9 mouse cellular contexts compared by ENCODE assay signal in the genomic region with DNA sequence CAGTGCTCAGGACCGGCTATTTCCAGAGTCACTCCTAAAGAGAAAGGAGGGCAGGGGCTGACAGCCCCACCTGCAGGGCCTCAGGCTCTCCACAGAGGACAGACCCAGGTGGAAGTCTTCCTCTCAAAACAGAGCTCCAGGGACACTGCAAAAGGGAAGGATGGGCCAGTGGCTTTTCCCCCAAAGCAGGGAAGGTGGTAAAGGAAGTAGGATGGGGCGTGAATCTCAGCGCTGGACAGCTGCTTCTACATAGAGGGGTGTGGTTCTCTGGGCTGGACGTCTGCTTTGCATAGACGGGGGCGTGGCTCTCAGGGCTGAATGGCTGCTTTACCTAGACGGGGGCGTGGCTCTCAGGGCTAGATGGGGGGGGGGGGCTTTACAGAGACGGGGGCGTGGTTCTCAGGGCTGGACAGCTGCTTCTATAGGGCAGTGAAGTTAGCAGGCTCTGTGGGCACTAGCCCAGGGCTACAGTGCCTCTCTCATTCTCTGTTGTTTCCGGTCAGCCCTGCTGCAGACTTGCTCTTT. TPM values are rescaled to one million over a fixed set of nuclear protein-coding genes. Genes with fewer than 3 reads are reported as not detected.
A peak's percentile ranks its signal among the peaks of the same experiment; 100 is the strongest.
DNase-seq lines count a peak whose midpoint lies in the region; ATAC-seq and TF ChIP-seq lines count a peak whose summit lies in the region.
"Had no signal": no experiment of that assay in that cellular context is flagged by ENCODE, and none has a peak within 500 bp of the region (broad histone marks: within the 10 kb centered on the region; RNA-seq: fewer than 3 reads in every experiment).

No protein-coding gene starts in this region.

- H3K4me2 ChIP-seq in intestine, embryonic 16.5 days (ENCODE audit: low read depth, low read length): no peak overlapping the region
- no peak overlapping the region for H3K4me2 ChIP-seq in liver, postnatal 0 days (ENCODE audit: low read depth, low read length)
- H3K4me2 ChIP-seq in stomach, embryonic 14.5 days (replicated peaks; ENCODE audit: low read depth, low read length): no peak overlapping the region
- H3K4me2 ChIP-seq: hindbrain, embryonic 15.5 days had no signal

- peak; percentile 31 for DNase-seq in gastrocnemius, adult 18-20 months (ENCODE audit: low spot score)
- DNase-seq in gastrocnemius, postnatal 14 days: no peak
- DNase-seq in adrenal gland, adult 8-10 months: peak; percentile 10
- DNase-seq in liver, postnatal 0 days: peak; percentile 67
- no peak for DNase-seq in cerebellum, adult 8-10 months
- no peak for DNase-seq in left cerebral cortex, adult 11 months (ENCODE audit: low spot score)

- TF ChIP-seq CTCF in liver, postnatal 0 days (IDR thresholded peaks at IDR 0.05; ENCODE audit: low read depth): no peak

- H3K36me3 ChIP-seq in intestine, embryonic 16.5 days (ENCODE audit: control insufficient read depth, insufficient read depth, low read length): no peaks in the 10 kb centered on the region
- H3K36me3 ChIP-seq in liver, postnatal 0 days (replicated peaks; ENCODE audit: insufficient read depth, low read length): no peaks in the 10 kb centered on the region
- no peaks in the 10 kb centered on the region for H3K36me3 ChIP-seq in stomach, embryonic 14.5 days (ENCODE audit: control insufficient read depth, insufficient read depth, low read length)
- H3K36me3 ChIP-seq: hindbrain, embryonic 15.5 days had no signal

- no peak overlapping the region for H3K9ac ChIP-seq in intestine, embryonic 16.5 days (ENCODE audit: low read depth, low read length)
- no peak overlapping the region for H3K9ac ChIP-seq in liver, postnatal 0 days (replicated peaks)
- H3K9ac ChIP-seq in stomach, embryonic 14.5 days (replicated peaks; ENCODE audit: low read depth, low read length): no peak overlapping the region
- H3K9ac ChIP-seq: hindbrain, embryonic 15.5 days had no signal

- H3K4me1 ChIP-seq in intestine, embryonic 16.5 days (ENCODE audit: control insufficient read depth, insufficient read depth, low read length): peaks cover 2% of the 10 kb centered on the region
- no peaks in the 10 kb centered on the region for H3K4me1 ChIP-seq in liver, postnatal 0 days (ENCODE audit: insufficient read depth)
- H3K4me1 ChIP-seq in stomach, embryonic 14.5 days (ENCODE audit: control insufficient read depth, insufficient read depth, low read length): 0 out of 2 replicates have a peak, but pooled peaks cover 3% of the 10 kb centered on the region

- H3K9me3 ChIP-seq in intestine, embryonic 16.5 days (ENCODE audit: control insufficient read depth, low read length): no peaks in the 10 kb centered on the region
- H3K9me3 ChIP-seq in liver, postnatal 0 days (ENCODE audit: low read length): no peaks in the 10 kb centered on the region
- no peaks in the 10 kb centered on the region for H3K9me3 ChIP-seq in stomach, embryonic 14.5 days (ENCODE audit: control insufficient read depth, low read depth, low read length)
- H3K9me3 ChIP-seq: hindbrain, embryonic 15.5 days had no signal

- no peak for TF ChIP-seq EP300 in liver, postnatal 0 days (IDR thresholded peaks at IDR 0.05; ENCODE audit: low read depth)

- H3K4me3 ChIP-seq in intestine, embryonic 16.5 days (ENCODE audit: low read length): no peak overlapping the region
- no peak overlapping the region for H3K4me3 ChIP-seq in liver, postnatal 0 days (ENCODE audit: low read depth, low read length)
- no peak overlapping the region for H3K4me3 ChIP-seq in stomach, embryonic 14.5 days (ENCODE audit: low read depth, low read length)
- H3K4me3 ChIP-seq: hindbrain, embryonic 15.5 days had no signal

- peaks cover 9% of the 10 kb centered on the region for H3K27me3 ChIP-seq in intestine, embryonic 16.5 days (replicated peaks; ENCODE audit: control insufficient read depth, insufficient read depth, low read length)
- H3K27me3 ChIP-seq in liver, postnatal 0 days (ENCODE audit: insufficient read depth, low read length): peaks cover 17% of the 10 kb centered on the region
- 0 out of 2 replicates have a peak, but pooled peaks cover 2% of the 10 kb centered on the region for H3K27me3 ChIP-seq in stomach, embryonic 14.5 days (ENCODE audit: control insufficient read depth, insufficient read depth, low read length)

- peak; percentile 89 for ATAC-seq in intestine, embryonic 16.5 days
- ATAC-seq in liver, postnatal 0 days: peak; percentile 86
- peak; percentile 84 for ATAC-seq in stomach, embryonic 14.5 days (ENCODE audit: insufficient number of reproducible peaks, insufficient read depth, low FRiP score, low read depth)

- WGBS in intestine, embryonic 16.5 days: 6% methylated on average over 11 of the region's 11 CpGs
- 5% methylated on average over 10 of the region's 11 CpGs for WGBS in liver, postnatal 0 days (ENCODE audit: insufficient replicate concordance)
- 5% methylated on average over 11 of the region's 11 CpGs for WGBS in stomach, embryonic 14.5 days

- intact Hi-C loops in gastrocnemius, postnatal 14 days (cut with DNase I; ENCODE audit: low total_unique reads): loop anchor here (5.0 kb wide), 1 partner anchor 174 kb away; no protein-coding TSS in a partner anchor

- no peak overlapping the region for H3K27ac ChIP-seq in intestine, embryonic 16.5 days (ENCODE audit: low read length)
- no peak overlapping the region for H3K27ac ChIP-seq in liver, postnatal 0 days (ENCODE audit: low read depth)
- H3K27ac ChIP-seq in stomach, embryonic 14.5 days (ENCODE audit: low read length): no peak overlapping the region
- H3K27ac ChIP-seq: hindbrain, embryonic 15.5 days had no signal

RNA-seq across cellular contexts. Expression of gene Myh3, which starts 3.1 kb away (rescaled TPM):
- total RNA-seq in gastrocnemius, adult 18-20 months (2021): 10 to 100 TPM in 1 of 2 experiments, 1 to 10 TPM in 1; 9.5 to 15.9 TPM
- 10 to 100 TPM; 33.8 to 49.2 TPM for total RNA-seq in gastrocnemius, postnatal 14 days (2021)
- under 1 TPM in 3 of 4 experiments, not detected in 1; 0.05 to 0.17 (median 0.09) TPM for total RNA-seq in adrenal gland, adult 8-10 months (2022)
- polyA plus RNA-seq in intestine, embryonic 16.5 days (2015; fragmentation: Nextera tagmentation; extraction: Ambion mirVana): 0.50 and 1.1 TPM in 2 replicates
- 0.06 and 0.75 TPM in 2 replicates for polyA plus RNA-seq in liver, postnatal 0 days (2015; fragmentation: Nextera tagmentation; extraction: Ambion mirVana)
- 0.20 TPM in 1 of 2 replicates, not detected in the other for polyA plus RNA-seq in stomach, embryonic 14.5 days (2014; fragmentation: Nextera tagmentation; extraction: Ambion mirVana)

RNA-seq across cellular contexts. Expression of gene Sco1, which starts 28.7 kb away (rescaled TPM):
- 1 to 10 TPM; 7.0 to 7.7 TPM for total RNA-seq in gastrocnemius, adult 18-20 months (2021)
- total RNA-seq in gastrocnemius, postnatal 14 days (2021): 1 to 10 TPM; 8.5 to 8.6 TPM
- 10 to 100 TPM; 20.1 to 26.5 (median 21.6) TPM for total RNA-seq in adrenal gland, adult 8-10 months (2022)
- polyA plus RNA-seq in intestine, embryonic 16.5 days (2015; fragmentation: Nextera tagmentation; extraction: Ambion mirVana): 17.7 and 18.6 TPM in 2 replicates
- 7.4 and 7.7 TPM in 2 replicates for polyA plus RNA-seq in liver, postnatal 0 days (2015; fragmentation: Nextera tagmentation; extraction: Ambion mirVana)
- polyA plus RNA-seq in stomach, embryonic 14.5 days (2014; fragmentation: Nextera tagmentation; extraction: Ambion mirVana): 16.5 and 16.7 TPM in 2 replicates

RNA-seq across cellular contexts. Expression of gene Adprm, which starts 28.8 kb away (rescaled TPM):
- 1 to 10 TPM; 6.5 to 8.2 TPM for total RNA-seq in gastrocnemius, adult 18-20 months (2021)
- 1 to 10 TPM; 5.6 to 7.8 TPM for total RNA-seq in gastrocnemius, postnatal 14 days (2021)
- total RNA-seq in adrenal gland, adult 8-10 months (2022): 10 to 100 TPM; 23.4 to 37.2 (median 30.9) TPM
- polyA plus RNA-seq in intestine, embryonic 16.5 days (2015; fragmentation: Nextera tagmentation; extraction: Ambion mirVana): 20.8 and 22.1 TPM in 2 replicates
- 15.0 and 15.4 TPM in 2 replicates for polyA plus RNA-seq in liver, postnatal 0 days (2015; fragmentation: Nextera tagmentation; extraction: Ambion mirVana)
- 30.6 and 31.7 TPM in 2 replicates for polyA plus RNA-seq in stomach, embryonic 14.5 days (2014; fragmentation: Nextera tagmentation; extraction: Ambion mirVana)

RNA-seq across cellular contexts. Expression of gene Tmem220, which starts 56.2 kb away (rescaled TPM):
- 1 to 10 TPM in 1 of 2 experiments, under 1 TPM in 1; 0.83 to 1.0 TPM for total RNA-seq in gastrocnemius, adult 18-20 months (2021)
- 1 to 10 TPM; 1.0 TPM for total RNA-seq in gastrocnemius, postnatal 14 days (2021)
- total RNA-seq in adrenal gland, adult 8-10 months (2022): 10 to 100 TPM in 1 of 4 experiments, 1 to 10 TPM in 3; 8.1 to 10.0 (median 9.4) TPM
- 3.4 and 4.6 TPM in 2 replicates for polyA plus RNA-seq in intestine, embryonic 16.5 days (2015; fragmentation: Nextera tagmentation; extraction: Ambion mirVana)
- polyA plus RNA-seq in liver, postnatal 0 days (2015; fragmentation: Nextera tagmentation; extraction: Ambion mirVana): 4.2 and 4.9 TPM in 2 replicates
- 1.6 and 2.2 TPM in 2 replicates for polyA plus RNA-seq in stomach, embryonic 14.5 days (2014; fragmentation: Nextera tagmentation; extraction: Ambion mirVana)

Comparison
In these comparisons a context has a peak if more than half of its experiments do, and no peak if none do; other contexts are left out.
1. DNase-seq: peak in gastrocnemius, adult 18-20 months (single experiment), adrenal gland, adult 8-10 months (single experiment) and liver, postnatal 0 days (single experiment); none in gastrocnemius, postnatal 14 days (single experiment), cerebellum, adult 8-10 months (single experiment) and left cerebral cortex, adult 11 months (single experiment).
2. RNA of gene Myh3, which starts 3.1 kb away (total RNA-seq): 33.8 to 49.2 TPM in gastrocnemius, postnatal 14 days and 9.5 to 15.9 TPM in gastrocnemius, adult 18-20 months; 0.05 to 0.17 TPM in adrenal gland, adult 8-10 months; every median in the first group is over 4 times any median in the second.
3. Peak in every context shown above with its lines, with median percentiles within 50 percentile points of each other: ATAC-seq.